Mouse (Mus musculus) liver, postnatal 0 days (tissue): ENCODE measurements around the gene Sae1.
A peak's percentile ranks its signal among the peaks of the same experiment; 100 is the strongest.

Experiments
- CTCF ChIP-seq: sonication (generic); IDR thresholded peaks from 2 replicates; pipeline ENCODE4 v1.5.1; 2016; ENCODE audit warnings: antibody characterized with exemption, low read depth
- EP300 ChIP-seq: IDR thresholded peaks from 2 replicates; pipeline ENCODE4 v1.6.1; 2016; ENCODE audit warnings: antibody characterized with exemption, low read depth, mild to moderate bottlenecking

DNA sequence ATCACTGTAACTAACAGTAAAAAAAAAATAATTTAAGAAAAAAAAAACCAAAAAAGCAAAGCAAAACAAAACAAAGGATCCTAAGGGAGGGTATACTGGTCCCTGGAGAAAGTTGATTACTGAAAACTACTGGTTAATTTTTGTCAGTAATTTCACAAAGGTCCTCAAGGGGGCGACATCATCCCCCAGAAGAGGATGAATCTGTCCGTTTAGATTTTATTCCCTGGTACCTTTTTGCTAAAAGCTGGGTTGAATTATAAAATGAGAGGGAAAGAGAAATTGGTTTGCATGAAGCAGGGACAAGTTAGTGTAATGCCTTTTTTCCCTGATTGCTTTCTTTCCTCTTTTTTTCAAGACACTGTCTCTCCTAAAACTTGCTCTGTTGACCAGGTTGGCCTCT is 8.3 kb upstream of the Sae1 start:
- TF ChIP-seq CTCF (peak; percentile 85), EP300 (no peak)
